Mouse (Mus musculus) heart, postnatal 0 days (tissue): ENCODE data around the gene Mia2. TPM values are rescaled to one million over a fixed set of nuclear protein-coding genes. Genes with fewer than 3 reads are reported as not detected.

ENCODE experiments used
- ATAC-seq: fragments of 200-750 bp; cut with Nextera tagmentation; 2 replicates; pipeline ENCODE4 v1.8.0; 2017; ENCODE audit warnings: low read depth, moderate number of reproducible peaks, moderate library complexity; ENCODE audit not compliant: insufficient read depth
- DNase-seq: peaks from one replicate; pipeline ENCODE4 v3.0.0-alpha.2; 2016; ENCODE audit warnings: low spot score
- H3K27ac ChIP-seq: fragments of 300-500 bp; sonication (generic); 2 replicates; pipeline ENCODE4 v1.5.1; 2014; ENCODE audit warnings: low read depth, mild to moderate bottlenecking
- H3K27me3 ChIP-seq: fragments of 300-500 bp; sonication (generic); 2 replicates; pipeline ENCODE4 v1.6.1; 2014; ENCODE audit warnings: low read length, mixed read lengths; ENCODE audit not compliant: control insufficient read depth, insufficient read depth
- H3K36me3 ChIP-seq: fragments of 300-500 bp; sonication (generic); replicated peaks from 2 replicates; pipeline ENCODE4 v1.6.1; 2014; ENCODE audit warnings: low read length, mixed read lengths; ENCODE audit not compliant: control insufficient read depth, insufficient read depth
- H3K4me1 ChIP-seq: fragments of 300-500 bp; sonication (generic); 2 replicates; pipeline ENCODE4 v1.6.1; 2014; ENCODE audit warnings: antibody characterized with exemption; ENCODE audit not compliant: control insufficient read depth, insufficient read depth
- H3K4me2 ChIP-seq: fragments of 300-500 bp; sonication (generic); 2 replicates; pipeline ENCODE4 v1.6.1; 2014; ENCODE audit warnings: low read depth, mild to moderate bottlenecking, low read length, moderate library complexity
- H3K4me3 ChIP-seq: fragments of 300-500 bp; sonication (generic); 2 replicates; pipeline ENCODE4 v1.5.1; 2014; ENCODE audit warnings: low read depth, low read length
- H3K9ac ChIP-seq: fragments of 300-500 bp; sonication (generic); replicated peaks from 2 replicates; pipeline ENCODE4 v1.6.1; 2014; ENCODE audit warnings: low read depth, low read length, mixed read lengths
- H3K9me3 ChIP-seq: fragments of 300-500 bp; sonication (generic); replicated peaks from 2 replicates; pipeline ENCODE4 v1.6.1; 2016; ENCODE audit warnings: low read length; ENCODE audit not compliant: control insufficient read depth
- CTCF ChIP-seq: IDR thresholded peaks from 2 replicates; pipeline ENCODE4 v1.5.1; 2016; ENCODE audit warnings: antibody characterized with exemption, control low read depth, low read depth
- EP300 ChIP-seq: IDR thresholded peaks from 2 replicates; pipeline ENCODE4 v1.6.1; 2016; ENCODE audit warnings: antibody characterized with exemption, low read depth
- WGBS: fragments of 180-500 bp; shearing (Covaris S2); extraction: QIAGEN DNeasy Blood & Tissue Kit; methylation state at CpG from one replicate; pipeline ENCODE4 v1.1.7; 2014; 5-methylcytosine and 5-hydroxymethylcytosine counted together
- polyA plus RNA-seq: library from polyadenylated mRNA; unstranded; fragments of >200 nt; fragmentation: Nextera tagmentation; extraction: Ambion mirVana; gene quantifications from 2 replicates; pipeline ENCODE4 v1.2.1, GENCODE M21; 2015
- total RNA-seq: library from RNA; depleted of rRNA; stranded (reverse); fragments of >200 nt; gene quantifications from 2 replicates; pipeline ENCODE4 v1.2.3, GENCODE M21; 2014; ENCODE audit warnings: low replicate concordance

The Mia2 gene
- total and polyA plus RNA-seq, 2 experiments from 2014 or later, result 25.4 to 43.8 TPM

DNA sequence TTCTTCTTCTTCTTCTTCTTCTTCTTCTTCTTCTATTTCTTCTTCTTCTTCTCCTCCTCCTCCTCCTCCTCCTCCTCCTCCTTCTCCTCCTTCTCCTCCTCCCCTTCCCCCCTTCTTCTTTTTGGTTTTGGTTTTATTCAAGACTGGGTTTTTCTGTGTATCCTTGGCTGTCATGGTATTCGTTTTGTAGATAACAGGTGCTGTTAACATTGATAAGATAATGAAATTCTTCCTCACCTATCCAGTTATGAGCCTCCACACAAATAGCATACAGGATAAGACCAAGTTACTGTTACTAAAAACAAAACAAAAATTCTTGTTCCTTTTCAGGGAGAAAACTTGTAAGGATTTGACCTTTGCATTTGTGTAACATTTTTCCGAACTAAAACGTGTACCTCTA is 29.8 kb upstream of the Mia2 start:
- H3K4me3 ChIP-seq, result peak overlapping the region; percentile 83
- DNase-seq (peak; percentile 19), ATAC-seq (no peak)
- peak overlapping the region; percentile 88 for H3K27ac ChIP-seq
- H3K9me3 ChIP-seq, result no peaks in the 10 kb centered on the region
- H3K9ac ChIP-seq, result peak overlapping the region; percentile 34; the same call in 1 of the 2 replicates
- WGBS, result 51% methylated on average over 3 of the region's 3 CpGs
- H3K4me2 ChIP-seq, result peak overlapping the region; percentile 74
- 0 out of 2 replicates have a peak, but pooled peaks cover 6% of the 10 kb centered on the region for H3K4me1 ChIP-seq
- peaks cover 25% of the 10 kb centered on the region for H3K36me3 ChIP-seq
- 0 out of 2 replicates have a peak, but pooled peaks cover 3% of the 10 kb centered on the region for H3K27me3 ChIP-seq
- TF ChIP-seq EP300, result no peak
- TF ChIP-seq CTCF, result no peak

DNA sequence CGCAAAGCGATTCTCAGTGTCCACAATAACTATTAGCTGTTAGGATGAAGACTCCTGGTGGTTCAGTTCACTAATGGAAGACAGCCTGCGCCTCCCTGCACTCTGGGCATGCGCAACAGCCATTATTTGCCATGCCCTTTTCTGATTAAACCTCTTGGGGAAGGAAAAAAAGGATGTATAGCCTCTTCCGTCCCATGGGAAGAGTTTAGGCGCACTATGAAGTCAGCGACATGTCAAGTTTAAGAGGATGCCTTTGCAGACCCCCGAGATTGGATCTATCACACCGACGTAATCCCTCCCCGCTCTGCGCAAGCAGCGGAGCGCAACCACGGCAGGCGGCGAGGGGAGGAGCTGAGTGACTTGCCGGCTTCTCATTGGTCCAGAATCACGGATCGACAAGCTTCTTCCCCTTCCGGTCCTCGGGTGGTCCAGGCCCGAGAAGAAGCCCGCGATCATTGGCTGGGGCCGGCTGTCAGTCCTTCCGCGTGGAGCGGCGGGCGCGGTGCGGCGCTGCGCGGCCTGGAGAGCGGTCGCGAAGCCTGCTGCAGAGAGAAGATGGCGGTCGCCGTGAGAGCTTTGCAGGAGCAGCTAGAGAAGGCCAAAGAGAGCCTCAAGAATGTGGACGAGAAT is 29.0 kb upstream of the Mia2 start, which contains the start of gene Pnn:
TSS of gene Pnn (plus strand) at position 437 of the 630 bp plus-strand sequence.
- under 1% methylated on average over 41 of the region's 43 CpGs for WGBS
- Histone ChIP-seq H3K27me3 (0 out of 2 replicates have a peak, but pooled peaks cover 3% of the 10 kb centered on the region), H3K4me3 (peak within 1 kb of the TSS; percentile 83), H3K9ac (peak within 1 kb of the TSS; percentile 97), H3K9me3 (no peaks in the 10 kb centered on the region), H3K4me2 (peak within 1 kb of the TSS; percentile 82), H3K4me1 (0 out of 2 replicates have a peak, but pooled peaks cover 6% of the 10 kb centered on the region), H3K36me3 (peaks cover 32% of the 10 kb centered on the region), H3K27ac (peak within 1 kb of the TSS; percentile 88)
- peak; percentile 99 for DNase-seq
- peak; percentile 99 for ATAC-seq
- TF ChIP-seq CTCF (peak; percentile 22; the same call in 1 of the 2 replicates), EP300 (no peak; the same call in 1 of the 2 replicates)

DNA sequence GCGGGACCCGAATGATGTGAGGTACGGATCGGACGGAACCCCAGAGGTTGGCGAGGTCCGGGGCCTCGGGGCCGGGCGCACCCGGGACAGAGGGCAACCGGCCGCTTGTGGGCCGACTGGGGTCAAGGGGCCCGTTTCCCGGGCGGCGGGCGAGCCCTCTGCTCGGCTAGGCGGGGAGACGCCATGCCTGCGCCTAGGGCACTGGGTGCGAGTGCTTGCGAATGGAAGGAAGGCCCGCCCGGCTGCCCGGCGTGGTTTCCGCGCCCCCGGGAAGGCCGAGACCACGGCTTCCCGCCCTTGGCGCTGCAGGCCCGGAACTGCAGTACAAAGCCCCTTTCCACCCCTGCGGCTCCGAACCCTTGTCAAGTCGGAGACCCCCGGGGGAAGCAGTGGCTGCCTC is 28.5 kb upstream of the Mia2 start:
- WGBS, result under 1% methylated on average over 40 of the region's 41 CpGs
- peak overlapping the region; percentile 82 for H3K4me2 ChIP-seq
- peak overlapping the region; percentile 97 for H3K9ac ChIP-seq
- H3K9me3 ChIP-seq, result no peaks in the 10 kb centered on the region
- ATAC-seq, result peak; percentile 39
- no peak for DNase-seq
- peaks cover 38% of the 10 kb centered on the region for H3K36me3 ChIP-seq
- no peak for TF ChIP-seq EP300
- TF ChIP-seq CTCF, result no peak
- H3K4me1 ChIP-seq, result 0 out of 2 replicates have a peak, but pooled peaks cover 6% of the 10 kb centered on the region
- H3K27ac ChIP-seq, result peak overlapping the region; percentile 85
- H3K4me3 ChIP-seq, result peak overlapping the region; percentile 83
- H3K27me3 ChIP-seq, result 0 out of 2 replicates have a peak, but pooled peaks cover 3% of the 10 kb centered on the region

- 91% methylated on average over 13 of the region's 13 CpGs for WGBS
- Histone ChIP-seq H3K36me3 (peaks cover 44% of the 10 kb centered on the region), H3K9ac (no peak overlapping the region), H3K9me3 (no peaks in the 10 kb centered on the region), H3K27ac (no peak overlapping the region), H3K4me1 (0 out of 2 replicates have a peak, but pooled peaks cover 6% of the 10 kb centered on the region), H3K4me2 (no peak overlapping the region), H3K27me3 (0 out of 2 replicates have a peak, but pooled peaks cover 2% of the 10 kb centered on the region), H3K4me3 (no peak overlapping the region)
- ATAC-seq, result no peak
- TF ChIP-seq CTCF (no peak), EP300 (no peak)
- no peak for DNase-seq
Observed at GRCm38 (mm10) chr12:59068791-59069190, 26.8 kb upstream of the Mia2 start.

GRCm38 (mm10) chr12:59072286-59072685 is 23.3 kb upstream of the Mia2 start:
- Histone ChIP-seq H3K27me3 (no peaks in the 10 kb centered on the region), H3K9ac (no peak overlapping the region), H3K27ac (no peak overlapping the region), H3K9me3 (no peaks in the 10 kb centered on the region), H3K36me3 (peaks cover 51% of the 10 kb centered on the region), H3K4me3 (no peak overlapping the region), H3K4me2 (no peak overlapping the region), H3K4me1 (0 out of 2 replicates have a peak, but pooled peaks cover 3% of the 10 kb centered on the region)
- ATAC-seq, result no peak
- WGBS, result 80% methylated on average over 11 of the region's 11 CpGs
- TF ChIP-seq CTCF, result no peak
- TF ChIP-seq EP300, result no peak
- DNase-seq, result no peak
